Mouse (Mus musculus) T-helper 17 cell (primary cell): ENCODE measurements around the gene Hsf4.
"Not testable (repeated sequence)": the region's sequence is repeated elsewhere in the genome, so short reads cannot be mapped to it uniquely, and the experiment has no call there.

Source experiments
- in situ Hi-C, 2 experiments: fragments of 300-600 bp; cut with MboI, MseI; formaldehyde crosslinking; loops; 1 replicate in 1 of 2; 2 replicates in 1 of 2; pipeline ENCODE4 v1.15.1; 2025; ENCODE audit warnings: high pct_unique_total_duplicates in 2 of 2

Hsf4 gene

DNA sequence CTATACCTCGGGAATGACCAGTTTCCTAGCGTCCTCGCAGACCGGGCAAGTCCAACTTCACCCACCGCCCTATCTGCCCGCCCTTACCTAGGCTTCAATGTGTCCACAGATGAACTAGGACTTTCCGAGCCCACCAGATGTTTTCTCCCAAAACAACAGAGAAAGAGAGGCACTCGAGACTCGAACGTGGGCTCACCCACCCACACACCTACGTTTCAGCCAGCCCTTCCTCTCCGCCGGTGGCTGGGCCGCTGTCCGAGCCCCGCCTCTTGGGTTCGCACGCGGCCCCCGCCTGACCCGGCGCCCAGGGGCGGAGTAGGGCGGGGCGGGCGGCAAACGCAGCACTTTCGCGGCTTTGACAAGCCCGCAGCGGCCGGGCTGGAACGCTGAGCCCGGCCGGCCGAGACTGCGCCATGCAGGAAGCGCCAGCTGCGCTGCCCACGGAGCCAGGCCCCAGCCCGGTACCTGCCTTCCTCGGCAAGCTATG lies at the start of gene Hsf4:
Hsf4 (plus strand) TSS at position 341 of the 487 bp plus-strand sequence.
- in situ Hi-C loops = no loop called here

DNA sequence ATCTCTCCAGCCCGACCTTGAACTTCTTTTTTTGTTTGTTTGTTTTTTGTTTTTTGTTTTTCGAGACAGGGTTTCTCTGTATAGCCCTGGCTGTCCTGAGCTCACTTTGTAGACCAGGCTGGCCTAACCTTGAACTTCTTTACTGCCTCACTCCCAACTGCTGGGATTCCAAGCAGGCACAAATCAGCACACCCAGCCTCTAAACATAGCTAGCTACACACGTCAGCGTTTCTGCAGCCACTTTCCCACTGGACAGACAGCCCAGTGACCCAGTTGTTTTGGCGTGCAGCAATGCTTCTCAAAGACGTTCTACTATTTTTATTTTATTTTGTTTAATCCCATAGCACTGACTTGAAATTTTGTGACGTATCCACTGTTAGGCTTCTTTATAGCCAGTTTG lies 45.8 kb upstream of the Hsf4 start:
- in situ Hi-C loops = no loop called here

DNA sequence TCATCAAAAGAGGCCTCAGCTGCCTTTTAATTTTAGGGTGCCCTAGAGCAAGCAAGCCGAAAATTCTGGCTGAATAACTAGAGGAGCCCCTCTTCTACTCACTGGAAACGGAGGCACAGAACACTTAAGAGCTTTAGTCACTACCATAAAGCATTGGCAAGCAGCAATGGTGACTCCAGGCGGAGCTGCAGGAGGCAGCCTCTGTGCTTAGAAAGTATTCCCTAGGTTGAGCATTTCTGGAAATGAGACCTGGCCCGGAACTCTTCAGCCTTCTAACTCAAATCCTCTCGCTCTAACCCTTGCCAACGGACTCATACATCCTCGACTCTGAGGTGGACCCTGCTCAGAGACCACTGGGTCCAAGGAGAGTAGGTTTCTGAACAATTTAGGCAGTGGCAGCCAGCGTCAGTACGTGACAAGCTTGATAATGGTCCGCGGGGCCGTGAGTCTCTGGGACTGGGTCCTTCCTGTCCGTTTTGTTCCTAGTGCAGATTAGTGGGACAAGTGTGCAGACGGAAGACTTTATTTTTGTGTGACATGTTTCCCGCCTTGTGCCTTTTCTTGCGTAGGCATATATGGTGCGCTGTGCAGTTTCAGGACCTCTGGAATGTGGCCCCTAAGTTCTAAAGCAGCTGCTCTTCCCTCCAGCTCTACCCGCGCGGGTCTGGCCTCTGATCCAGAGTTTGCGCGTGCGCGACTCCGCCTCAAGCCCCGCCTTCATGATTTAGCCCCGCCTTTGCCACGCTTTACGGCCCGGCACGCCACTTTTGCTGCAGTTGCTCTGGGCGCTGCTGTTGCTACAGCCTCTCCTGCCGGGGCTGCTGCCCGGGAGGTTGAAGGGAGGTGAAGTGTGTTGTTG lies 45.0 kb upstream of the Hsf4 start, which contains the start of gene D230025D16Rik:
D230025D16Rik (plus strand) TSS at position 733 of the 859 bp plus-strand sequence.
- in situ Hi-C loops = no loop called here

DNA sequence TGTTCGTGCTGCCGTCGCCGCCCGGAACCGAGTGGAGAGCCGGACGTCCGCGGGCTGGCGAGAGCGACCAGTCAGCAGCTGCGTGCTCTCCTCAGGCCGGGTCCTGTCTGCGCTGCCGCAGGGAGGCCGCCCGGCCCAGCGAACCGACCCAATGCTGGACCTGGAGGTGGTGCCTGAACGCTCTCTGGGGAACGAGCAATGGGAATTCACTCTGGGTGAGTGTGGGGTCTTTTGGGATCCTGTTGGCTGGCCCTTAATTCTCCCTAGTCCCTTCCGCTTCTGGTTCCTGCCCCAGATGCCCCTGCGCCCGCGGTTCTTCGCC lies 44.4 kb upstream of the Hsf4 start:
- in situ Hi-C loops = no loop called here

DNA sequence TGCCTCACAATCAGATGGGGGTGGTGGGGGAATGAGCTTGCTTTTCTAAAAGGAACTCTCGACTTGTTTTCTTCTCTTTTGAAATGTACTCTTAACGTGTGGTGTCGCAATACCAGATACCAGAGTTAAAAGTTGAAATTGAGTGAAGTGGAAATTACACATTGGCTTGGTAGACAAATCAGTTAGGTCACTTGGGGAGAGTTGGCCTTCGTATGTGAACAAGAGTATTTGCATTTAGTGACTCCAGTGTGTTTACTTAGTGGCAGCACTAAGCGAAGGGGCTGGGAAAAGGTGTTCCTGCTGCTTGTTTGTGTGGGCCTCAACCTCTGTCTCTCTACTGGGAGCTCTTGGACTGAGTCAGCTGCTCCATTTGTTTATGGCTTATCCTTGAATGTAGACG lies 43.7 kb upstream of the Hsf4 start:
- in situ Hi-C loops = no loop called here

- in situ Hi-C loops = no loop called here
Measured at GRCm38 (mm10) chr8:105231503-105232320, 37.9 kb upstream of the Hsf4 start.

DNA sequence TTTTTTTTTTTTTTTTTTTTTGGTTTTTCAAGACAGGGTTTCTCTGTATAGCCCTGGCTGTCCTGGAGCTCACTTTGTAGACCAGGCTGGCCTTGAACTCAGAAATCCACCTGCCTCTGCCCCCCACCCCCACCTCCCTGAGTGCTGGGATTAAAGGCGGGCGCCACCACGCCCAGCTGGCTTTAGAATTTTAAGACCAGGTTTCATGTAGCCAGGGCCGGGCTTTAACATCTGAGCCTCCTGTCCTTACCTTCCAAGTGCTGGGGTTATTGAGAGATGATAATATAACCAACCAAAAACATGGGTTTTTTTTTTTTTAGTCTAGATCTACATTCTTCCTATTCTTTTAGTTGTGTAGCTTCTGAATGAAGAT lies 37.3 kb upstream of the Hsf4 start:
- in situ Hi-C loops = not testable (repeated sequence)

DNA sequence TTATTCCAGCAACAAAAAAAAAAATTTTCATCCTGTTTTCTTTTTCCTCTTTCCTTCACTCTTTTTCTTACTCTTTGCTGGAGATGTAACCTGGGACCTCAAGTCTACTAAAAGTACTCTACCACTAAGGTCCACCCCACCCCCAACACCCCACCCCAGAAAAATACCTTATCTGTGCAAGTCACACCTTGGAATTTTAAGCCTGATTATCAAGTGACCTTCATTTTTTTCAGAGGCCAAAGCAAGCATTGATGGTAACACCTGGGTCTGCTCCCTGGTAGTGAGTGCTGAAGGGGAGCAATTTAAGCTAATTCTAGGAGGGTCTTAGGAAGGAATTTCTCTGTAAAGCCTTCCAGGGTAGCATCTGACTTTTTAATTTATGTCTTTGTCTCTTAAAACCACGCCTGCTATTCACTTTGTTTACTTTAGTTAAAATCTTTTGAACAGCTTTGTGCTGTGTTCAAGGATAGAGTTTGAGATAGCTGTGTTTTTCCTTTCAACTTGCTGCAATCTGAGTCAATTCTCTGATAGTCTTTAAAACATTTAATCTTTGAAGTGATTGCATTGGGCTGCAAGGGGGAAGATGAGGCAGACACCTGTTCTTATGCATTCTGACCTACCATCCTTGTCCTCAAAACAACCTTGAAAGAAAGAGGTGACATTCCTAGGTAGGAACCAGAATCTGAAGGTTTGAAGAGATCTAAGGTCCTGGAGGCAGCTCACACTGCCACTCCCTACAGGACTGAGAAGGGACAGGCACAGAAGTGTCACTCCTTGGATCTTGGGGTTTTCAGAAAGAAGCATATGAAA lies 36.3 kb upstream of the Hsf4 start:
- in situ Hi-C loops = no loop called here

DNA sequence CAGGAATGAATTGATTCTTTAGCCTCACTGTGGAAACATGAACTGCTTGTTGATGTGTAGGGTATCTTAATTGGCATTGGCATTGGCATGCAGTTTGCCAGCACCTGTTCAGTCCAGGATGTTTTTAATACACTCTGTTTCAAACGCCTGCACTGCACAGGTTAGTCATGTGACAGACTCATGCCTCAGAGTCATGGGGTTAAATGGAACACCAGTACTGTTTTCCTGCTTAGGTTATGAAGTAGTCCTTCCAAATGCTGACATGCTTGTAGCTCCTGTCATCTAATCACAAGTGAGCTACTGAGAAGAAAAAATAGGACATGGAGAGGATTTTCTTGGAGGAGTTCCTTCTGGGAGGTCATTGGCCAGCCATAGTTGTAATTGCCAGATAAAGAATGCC lies 34.4 kb upstream of the Hsf4 start:
- in situ Hi-C loops = no loop called here

DNA sequence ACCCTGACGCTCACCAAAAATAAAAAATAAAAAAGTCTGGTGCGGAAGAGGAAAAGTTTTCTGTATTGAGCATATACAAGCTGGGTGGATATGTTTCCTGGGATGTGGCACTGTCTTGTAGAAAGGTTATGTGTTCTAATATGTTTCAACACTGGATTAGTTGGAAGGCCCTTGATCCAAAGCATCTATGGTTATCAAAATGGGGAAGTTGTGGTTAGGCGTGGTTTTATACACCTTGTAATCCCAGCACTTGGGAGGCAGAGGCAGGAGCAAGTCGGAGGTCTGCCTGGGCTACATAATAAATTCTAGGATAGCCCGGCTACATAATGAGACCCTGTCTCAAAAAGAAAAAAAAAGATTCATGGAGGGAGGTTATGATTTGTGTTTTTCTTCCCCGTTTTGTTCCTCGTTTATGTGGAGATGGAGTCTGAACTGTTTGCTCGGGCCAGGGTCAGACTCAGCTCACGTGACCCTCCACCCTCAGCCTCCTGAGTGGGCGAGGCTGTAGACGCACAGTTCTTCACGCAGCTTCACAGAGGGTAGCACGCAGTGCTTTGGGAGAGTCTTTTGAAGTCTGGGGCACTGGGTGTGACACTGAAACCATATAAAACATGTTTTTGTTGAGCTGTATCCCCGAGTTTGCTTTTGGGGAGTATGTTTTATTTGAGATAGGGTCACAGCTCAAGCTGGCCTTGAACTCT lies 32.0 kb upstream of the Hsf4 start:
- in situ Hi-C loops = no loop called here

- in situ Hi-C loops = no loop called here
Measured at GRCm38 (mm10) chr8:105241016-105241415, 28.6 kb upstream of the Hsf4 start.

- in situ Hi-C loops = loop anchor here (10.0 kb wide), 2 partner anchors 127 to 1007 kb away; partner anchors contain the start of gene Tk2 (in 1 of the 2)
Measured at GRCm38 (mm10) chr8:105251954-105252353, 17.6 kb upstream of the Hsf4 start.

DNA sequence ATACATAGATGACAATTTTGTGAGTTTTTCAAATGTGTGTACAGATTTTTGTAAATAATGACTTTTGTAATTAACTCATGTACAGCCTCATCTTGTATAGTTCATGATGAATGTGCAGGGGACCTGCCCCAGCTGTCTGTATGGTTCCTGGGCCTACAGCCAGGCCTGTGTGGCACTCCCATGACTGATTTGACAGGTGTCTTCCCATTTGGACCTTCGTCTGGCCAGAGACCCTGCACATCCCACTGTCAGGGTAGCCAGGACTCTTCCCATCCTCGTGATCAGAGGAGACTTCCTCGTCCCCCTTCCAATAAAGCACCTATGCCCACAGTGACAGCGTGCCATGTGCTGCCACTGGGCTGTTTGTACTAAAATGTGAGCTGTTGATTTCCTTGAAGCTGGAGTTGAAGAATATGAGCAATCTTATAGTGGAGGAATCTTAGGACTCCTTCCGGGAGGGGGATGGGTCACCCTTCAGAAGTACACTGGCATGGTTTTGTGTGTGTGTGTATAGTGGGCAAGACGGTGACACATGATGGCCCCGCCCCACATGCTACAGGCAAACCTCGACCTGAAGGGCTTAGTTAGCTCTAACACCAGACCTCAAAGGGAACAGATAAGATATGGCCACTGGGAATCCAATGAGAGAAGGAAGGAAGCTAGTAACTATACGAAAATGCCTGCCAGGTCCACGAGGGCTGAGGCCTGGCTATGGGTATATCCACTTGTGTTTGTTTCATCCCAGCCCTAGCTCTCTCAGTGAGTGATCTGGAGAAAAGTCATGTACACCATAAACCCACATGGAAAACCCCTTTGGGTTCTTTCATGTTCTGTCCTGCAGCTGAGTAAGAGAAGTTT lies 16.7 kb upstream of the Hsf4 start:
- in situ Hi-C loops = loop anchor here (10.0 kb wide), 2 partner anchors 128 to 1008 kb away; partner anchors contain the start of gene Tk2 (in 1 of the 2)

GRCm38 (mm10) chr8:105253766-105254151 lies 15.8 kb upstream of the Hsf4 start:
- in situ Hi-C loops = loop anchor here (10.0 kb wide), 2 partner anchors 129 to 1009 kb away; partner anchors contain the start of gene Tk2 (in 1 of the 2)

DNA sequence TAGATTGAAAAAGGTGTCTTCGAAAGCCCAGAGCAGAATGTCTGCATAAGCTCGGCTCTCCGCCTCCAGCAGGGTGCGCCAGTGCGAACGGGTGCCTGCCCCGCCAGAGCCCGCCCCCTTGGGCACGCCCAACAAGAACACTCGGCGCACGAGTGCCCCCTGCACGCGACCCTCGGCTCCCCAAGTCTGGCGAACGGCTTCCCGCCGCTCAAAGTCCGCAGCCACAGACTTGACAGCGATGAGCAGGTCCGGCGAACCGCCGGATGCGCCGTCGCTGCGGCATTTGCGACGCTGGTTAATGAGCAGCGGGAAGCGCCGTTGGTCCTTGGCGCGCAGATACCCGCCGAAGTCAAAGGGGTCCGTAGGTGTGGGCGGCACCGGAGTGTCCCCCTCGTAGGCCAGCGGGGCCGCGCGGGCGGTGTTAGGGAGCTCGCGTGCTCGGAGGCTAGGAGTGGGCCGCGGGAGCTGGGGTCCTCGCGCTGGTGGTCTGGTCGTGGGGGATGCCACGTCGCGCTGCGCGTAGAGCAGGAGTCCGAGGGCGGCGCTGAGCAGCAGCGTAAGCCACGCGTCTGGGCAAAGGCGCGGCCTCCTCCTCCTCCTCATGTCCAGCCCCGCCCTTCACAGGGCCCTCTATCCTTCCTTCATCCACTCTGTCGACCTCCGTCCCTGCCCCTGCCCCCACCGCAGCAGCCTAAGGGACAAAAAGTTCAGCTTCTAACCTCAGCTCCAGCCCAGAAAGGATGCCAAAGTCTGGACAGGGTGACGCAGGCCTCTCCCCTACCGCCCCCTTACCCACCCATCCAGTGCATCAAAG lies 15.2 kb upstream of the Hsf4 start:
- in situ Hi-C loops = loop anchor here (10.0 kb wide), 2 partner anchors 130 to 1010 kb away; partner anchors contain the start of gene Tk2 (in 1 of the 2)

DNA sequence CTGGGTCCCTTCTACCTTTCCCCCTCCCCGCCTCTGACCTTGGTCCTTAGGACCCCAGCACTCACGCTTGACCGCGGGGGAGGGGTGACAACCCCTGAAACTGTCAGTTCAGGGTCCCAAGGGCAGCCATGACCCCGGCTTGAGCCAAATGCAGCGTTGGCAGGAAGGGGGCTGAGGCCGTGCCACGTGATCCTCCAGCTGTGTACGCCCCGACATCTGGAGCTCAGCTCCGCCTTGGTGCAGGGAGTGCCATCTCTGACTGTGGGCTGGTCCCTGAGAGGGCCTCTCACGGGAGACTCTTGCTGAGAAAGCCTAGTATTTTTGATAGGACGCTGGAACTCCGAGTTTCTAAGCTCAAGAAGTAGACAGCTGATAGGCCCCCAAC lies 14.6 kb upstream of the Hsf4 start, which contains the start of gene B3gnt9:
B3gnt9 (minus strand) TSS at position 188 of the 385 bp plus-strand sequence.
- in situ Hi-C loops = loop anchor here (5.0 to 10.0 kb wide), 3 partner anchors 130 to 1010 kb away; partner anchors contain the start of genes Cdh16 (in 1 of the 2) and Tk2 (in 1 of the 2)

GRCm38 (mm10) chr8:105257318-105258114 lies 12.1 kb upstream of the Hsf4 start:
- in situ Hi-C loops = loop anchor here (5.0 to 10.0 kb wide), 3 partner anchors 133 to 1013 kb away; partner anchors contain the start of genes Cdh16 (in 1 of the 2) and Tk2 (in 1 of the 2)
